Mouse (Mus musculus) kidney, postnatal 0 days (tissue): Measurements from ENCODE around the gene Izumo2. TPM values are rescaled to one million over a fixed set of nuclear protein-coding genes. Genes with fewer than 3 reads are reported as not detected.
"Not testable (repeated sequence)": the region's sequence is repeated elsewhere in the genome, so short reads cannot be mapped to it uniquely, and the experiment has no call there.

Experiments used
- ATAC-seq: fragments of 200-750 bp; cut with Nextera tagmentation; replicated peaks from 2 replicates; pipeline ENCODE4 v1.8.0; 2017; ENCODE audit warnings: low read depth, moderate number of reproducible peaks, moderate TSS enrichment, moderate library complexity; ENCODE audit not compliant: low FRiP score
- DNase-seq: peaks from one replicate; pipeline ENCODE4 v3.0.0-alpha.2; 2016; ENCODE audit warnings: low spot score
- H3K27ac ChIP-seq: fragments of 300-500 bp; sonication (generic); 2 replicates; pipeline ENCODE4 v1.5.1; 2014; ENCODE audit warnings: mild to moderate bottlenecking
- H3K27me3 ChIP-seq: fragments of 300-500 bp; sonication (generic); 2 replicates; pipeline ENCODE4 v1.6.1; 2014; ENCODE audit warnings: low read length, mixed read lengths; ENCODE audit not compliant: insufficient read depth
- H3K36me3 ChIP-seq: fragments of 300-500 bp; sonication (generic); 2 replicates; pipeline ENCODE4 v1.6.1; 2014; ENCODE audit warnings: low read length, mixed read lengths; ENCODE audit not compliant: insufficient read depth
- H3K4me1 ChIP-seq: fragments of 300-500 bp; sonication (generic); replicated peaks from 2 replicates; pipeline ENCODE4 v1.6.1; 2014; ENCODE audit warnings: antibody characterized with exemption, low read length, mixed read lengths; ENCODE audit not compliant: insufficient read depth
- H3K4me2 ChIP-seq: fragments of 300-500 bp; sonication (generic); 2 replicates; pipeline ENCODE4 v1.6.1; 2014; ENCODE audit warnings: mild to moderate bottlenecking, low read length, moderate library complexity, mixed read lengths
- H3K4me3 ChIP-seq: fragments of 300-500 bp; sonication (generic); replicated peaks from 2 replicates; pipeline ENCODE4 v1.5.1; 2014; ENCODE audit warnings: low read depth, low read length
- H3K9ac ChIP-seq: fragments of 300-500 bp; sonication (generic); 2 replicates; pipeline ENCODE4 v1.6.1; 2014; ENCODE audit warnings: low read depth, low read length
- H3K9me3 ChIP-seq: fragments of 300-500 bp; sonication (generic); replicated peaks from 2 replicates; pipeline ENCODE4 v1.6.1; 2016; ENCODE audit warnings: low read length, inconsistent platforms, mixed read lengths
- CTCF ChIP-seq: IDR thresholded peaks from 2 replicates; pipeline ENCODE4 v1.5.1; 2016; ENCODE audit warnings: antibody characterized with exemption, low read depth, mild to moderate bottlenecking, moderate library complexity
- WGBS: fragments of 180-500 bp; shearing (Covaris S2); extraction: QIAGEN DNeasy Blood & Tissue Kit; methylation state at CpG from one replicate; pipeline ENCODE4 v1.1.7; 2014; 5-methylcytosine and 5-hydroxymethylcytosine counted together
- polyA plus RNA-seq: library from polyadenylated mRNA; unstranded; fragments of >200 nt; fragmentation: Nextera tagmentation; extraction: Ambion mirVana; gene quantifications from 2 replicates; pipeline ENCODE4 v1.2.1, GENCODE M21; 2015

Gene Izumo2
- polyA plus RNA-seq, 1 experiment from 2014 or later, result not detected

- no peak overlapping the region for H3K9ac ChIP-seq
- no peak for TF ChIP-seq CTCF
- H3K9me3 ChIP-seq, result no peaks in the 10 kb centered on the region
- H3K4me2 ChIP-seq, result peak overlapping the region; percentile 73
- DNase-seq (no peak), ATAC-seq (no peak)
- no peaks in the 10 kb centered on the region for H3K27me3 ChIP-seq
- no peak overlapping the region for H3K27ac ChIP-seq
- 63% methylated on average over 4 of the region's 4 CpGs for WGBS
- H3K36me3 ChIP-seq, result 0 out of 2 replicates have a peak, but pooled peaks cover 3% of the 10 kb centered on the region
- H3K4me1 ChIP-seq, result peaks cover 12% of the 10 kb centered on the region
- H3K4me3 ChIP-seq, result no peak overlapping the region
Measured at GRCm38 (mm10) chr7:44747115-44747514, 38.6 kb downstream of the Izumo2 start.

- H3K27me3 ChIP-seq, result no peaks in the 10 kb centered on the region
- H3K4me3 ChIP-seq, result peak within 1 kb of the TSS; percentile 57
- TF ChIP-seq CTCF, result no peak
- H3K36me3 ChIP-seq, result 0 out of 2 replicates have a peak, but pooled peaks cover 12% of the 10 kb centered on the region
- peak within 1 kb of the TSS; percentile 73 for H3K4me2 ChIP-seq
- H3K27ac ChIP-seq, result peak within 1 kb of the TSS; percentile 93
- 1% methylated on average over 44 of the region's 44 CpGs for WGBS
- DNase-seq (peak; percentile 99), ATAC-seq (peak; percentile 97)
- H3K9ac ChIP-seq, result peak within 1 kb of the TSS; percentile 76
- no peaks in the 10 kb centered on the region for H3K9me3 ChIP-seq
- peaks cover 12% of the 10 kb centered on the region for H3K4me1 ChIP-seq
Measured at GRCm38 (mm10) chr7:44748101-44749044, 39.8 kb downstream of the Izumo2 start, which contains the start of gene Vrk3. Gene Vrk3 (plus strand): TSS chr7:44748413.

GRCm38 (mm10) chr7:44750950-44751349 lies 42.4 kb downstream of the Izumo2 start, which contains the start of gene Zfp473:
Gene Zfp473 (minus strand): TSS chr7:44751050.
- not testable (repeated sequence) for H3K4me1 ChIP-seq, H3K4me3 ChIP-seq, H3K27me3 ChIP-seq, H3K9me3 ChIP-seq, H3K27ac ChIP-seq, H3K9ac ChIP-seq, DNase-seq, ATAC-seq, H3K4me2 ChIP-seq
- WGBS, result 86% methylated on average over 1 of the region's 1 CpGs
- H3K36me3 ChIP-seq, result peaks cover 33% of the 10 kb centered on the region

DNA sequence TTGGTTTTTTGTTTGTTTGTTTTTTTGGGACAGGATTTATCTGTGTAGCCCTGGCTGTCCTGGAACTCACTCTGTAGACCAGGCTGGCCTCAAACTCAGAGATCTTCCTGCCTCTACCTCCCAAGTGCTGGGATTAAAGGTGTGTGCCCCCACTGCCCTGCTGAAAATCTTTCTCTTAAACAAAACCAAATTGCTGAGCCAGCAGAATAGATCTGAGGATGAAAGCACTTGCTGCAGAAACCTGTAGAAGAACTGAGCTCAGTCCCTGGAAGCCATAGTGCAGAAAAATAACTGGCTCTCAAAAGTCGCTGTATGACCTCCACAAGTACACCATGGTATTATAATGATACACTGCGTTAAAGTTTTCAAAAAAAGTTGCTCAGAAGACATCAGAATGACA lies 48.6 kb downstream of the Izumo2 start:
- no peaks in the 10 kb centered on the region for H3K27me3 ChIP-seq
- H3K4me2 ChIP-seq, result no peak overlapping the region
- no peak overlapping the region for H3K9ac ChIP-seq
- no peak for TF ChIP-seq CTCF
- no peak overlapping the region for H3K4me3 ChIP-seq
- H3K27ac ChIP-seq, result no peak overlapping the region
- H3K9me3 ChIP-seq, result no peaks in the 10 kb centered on the region
- 86% methylated on average over 2 of the region's 2 CpGs for WGBS
- H3K4me1 ChIP-seq, result no peaks in the 10 kb centered on the region
- DNase-seq (no peak), ATAC-seq (no peak)
- peaks cover 65% of the 10 kb centered on the region for H3K36me3 ChIP-seq

DNA sequence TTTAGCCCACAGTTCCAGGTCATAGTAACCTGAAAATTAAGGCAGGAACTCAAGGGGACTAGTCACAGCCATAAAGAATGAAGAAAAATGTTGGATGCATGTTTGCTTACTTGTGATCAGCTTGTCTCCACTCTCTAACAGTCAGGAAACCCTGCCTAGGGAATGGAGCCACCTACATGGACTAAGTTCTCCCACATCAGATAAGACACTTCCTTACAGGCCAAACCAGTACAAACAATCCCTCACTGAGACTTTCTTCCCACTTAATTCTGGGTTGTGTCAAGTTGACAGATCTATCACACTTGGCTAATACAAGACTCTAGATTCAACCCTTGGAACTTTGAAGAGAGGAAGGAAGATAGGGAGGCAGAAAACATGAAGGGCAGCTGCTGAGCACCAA lies 51.8 kb downstream of the Izumo2 start:
- no peak overlapping the region for H3K9ac ChIP-seq
- no peak overlapping the region for H3K4me2 ChIP-seq
- no peaks in the 10 kb centered on the region for H3K27me3 ChIP-seq
- H3K27ac ChIP-seq, result no peak overlapping the region
- ATAC-seq, result no peak
- H3K36me3 ChIP-seq, result peaks cover 64% of the 10 kb centered on the region
- no peaks in the 10 kb centered on the region for H3K4me1 ChIP-seq
- no peak for DNase-seq
- no peak for TF ChIP-seq CTCF
- no peak overlapping the region for H3K4me3 ChIP-seq
- no peaks in the 10 kb centered on the region for H3K9me3 ChIP-seq

GRCm38 (mm10) chr7:44768129-44768528 lies 59.6 kb downstream of the Izumo2 start:
- H3K9ac ChIP-seq, result no peak overlapping the region
- H3K4me3 ChIP-seq, result no peak overlapping the region
- no peak overlapping the region for H3K4me2 ChIP-seq
- TF ChIP-seq CTCF, result no peak
- no peak for DNase-seq
- no peak for ATAC-seq
- H3K27ac ChIP-seq, result no peak overlapping the region
- WGBS, result 92% methylated on average over 5 of the region's 5 CpGs
- H3K27me3 ChIP-seq, result no peaks in the 10 kb centered on the region
- H3K4me1 ChIP-seq, result no peaks in the 10 kb centered on the region
- H3K36me3 ChIP-seq, result peaks cover 61% of the 10 kb centered on the region
- H3K9me3 ChIP-seq, result no peaks in the 10 kb centered on the region

Other genes starting within 250 kb of the Izumo2 start
- 5.4 and 5.8 TPM in 2 replicates for gene Aspdh, start 243.4 kb upstream of the Izumo2 start, polyA plus RNA-seq
- 51.1 and 52.4 TPM in 2 replicates for gene Josd2, start 240.8 kb upstream of the Izumo2 start, polyA plus RNA-seq
- 113 and 136 TPM in 2 replicates for gene Emc10, start 212.2 kb upstream of the Izumo2 start, polyA plus RNA-seq
- gene Fam71e1, start 212.2 kb upstream of the Izumo2 start, polyA plus RNA-seq, result 17.1 and 19.2 TPM in 2 replicates
- gene Mybpc2, start 184.1 kb upstream of the Izumo2 start, polyA plus RNA-seq, result 0.08 and 0.11 TPM in 2 replicates
- gene Spib, start 176.7 kb upstream of the Izumo2 start, polyA plus RNA-seq, result 0.04 and 0.14 TPM in 2 replicates
- gene Pold1, start 159.9 kb upstream of the Izumo2 start, polyA plus RNA-seq, result 38.0 and 45.9 TPM in 2 replicates
- 80.6 and 83.0 TPM in 2 replicates for gene Nr1h2, start 154.8 kb upstream of the Izumo2 start, polyA plus RNA-seq
- 376 and 408 TPM in 2 replicates for gene Napsa, start 136.4 kb upstream of the Izumo2 start, polyA plus RNA-seq
- gene Kcnc3, start 118.1 kb upstream of the Izumo2 start, polyA plus RNA-seq, result 0.26 and 0.30 TPM in 2 replicates
- gene Myh14, start 37.9 kb upstream of the Izumo2 start, polyA plus RNA-seq, result 2.5 and 3.6 TPM in 2 replicates
- gene Vrk3, start 39.7 kb downstream of the Izumo2 start, polyA plus RNA-seq, result 45.3 and 49.3 TPM in 2 replicates
- gene Zfp473, start 42.3 kb downstream of the Izumo2 start, polyA plus RNA-seq, result 0.87 and 0.89 TPM in 2 replicates
- 57.6 and 62.4 TPM in 2 replicates for gene Nup62, start 107.3 kb downstream of the Izumo2 start, polyA plus RNA-seq
- gene Il4i1, start 107.6 kb downstream of the Izumo2 start, polyA plus RNA-seq, result 0.88 and 1.0 TPM in 2 replicates
- 4.2 and 5.3 TPM in 2 replicates for gene Atf5, start 107.9 kb downstream of the Izumo2 start, polyA plus RNA-seq
- 108 and 111 TPM in 2 replicates for gene Akt1s1, start 140.2 kb downstream of the Izumo2 start, polyA plus RNA-seq
- 78.0 and 87.0 TPM in 2 replicates for gene Tbc1d17, start 140.3 kb downstream of the Izumo2 start, polyA plus RNA-seq
- gene Pnkp, start 148.4 kb downstream of the Izumo2 start, polyA plus RNA-seq, result 34.0 and 36.4 TPM in 2 replicates
- gene Ptov1, start 161.0 kb downstream of the Izumo2 start, polyA plus RNA-seq, result 377 and 412 TPM in 2 replicates
- gene Med25, start 184.0 kb downstream of the Izumo2 start, polyA plus RNA-seq, result 91.4 and 97.8 TPM in 2 replicates
- gene Fuz, start 187.3 kb downstream of the Izumo2 start, polyA plus RNA-seq, result 19.9 and 21.1 TPM in 2 replicates
- 55.8 and 55.9 TPM in 2 replicates for gene Ap2a1, start 220.8 kb downstream of the Izumo2 start, polyA plus RNA-seq
- 0.13 and 0.14 TPM in 2 replicates for gene Tsks, start 234.5 kb downstream of the Izumo2 start, polyA plus RNA-seq